28 mouse cellular contexts compared by ENCODE assay signal in genomic region chr13:59609885-59610284, GRCm38 (mm10). TPM values are rescaled to one million over a fixed set of nuclear protein-coding genes. Genes with fewer than 3 reads are reported as not detected.
DNase-seq lines count a peak whose midpoint lies in the region; ATAC-seq and TF ChIP-seq lines count a peak whose summit lies in the region.
"Had no signal": no experiment of that assay in that cellular context is flagged by ENCODE, and none has a peak within 500 bp of the region (broad histone marks: within the 10 kb centered on the region; RNA-seq: fewer than 3 reads in every experiment).

No protein-coding gene starts in this region.

- H3K4me3 ChIP-seq in heart, adult 2 months, result no peak overlapping the region
- H3K4me3 ChIP-seq in heart, embryonic 13.5 days, result no peak overlapping the region
- no peak overlapping the region for H3K4me3 ChIP-seq in heart, embryonic 16.5 days (ENCODE audit: low read length)
- H3K4me3 ChIP-seq in ES-E14 (ENCODE audit: insufficient read depth in 1 of 2, low read depth in 1 of 2, low read length in 2 of 2, poor library complexity in 1 of 2, severe bottlenecking in 1 of 2), result no peak overlapping the region
- H3K4me3 ChIP-seq: embryonic facial prominence, embryonic 12.5 days; embryonic facial prominence, embryonic 15.5 days; gastrocnemius, adult 2 months; hindbrain, embryonic 13.5 days; intestine, embryonic 15.5 days; kidney, embryonic 15.5 days had no signal

- intact Hi-C loops in heart, adult 2 months (cut with DNase I), result no loop called here
- intact Hi-C loops in heart, postnatal 10 days (cut with DNase I), result no loop called here

- H3K79me2 ChIP-seq in heart, adult 2 months (replicated peaks; ENCODE audit: control insufficient read depth, insufficient read depth, low read length), result no peaks in the 10 kb centered on the region; the same call in 1 of the 2 replicates

- in situ Hi-C loops in ES-E14 (cut with MboI; ENCODE audit: low sequenced_read_pairs in 2 of 2, unreplicated experiment in 2 of 2), result no loop called here

- H3K9ac ChIP-seq in heart, adult 2 months (ENCODE audit: low read depth, low read length), result no peak overlapping the region
- H3K9ac ChIP-seq in heart, embryonic 13.5 days, result no peak overlapping the region
- no peak overlapping the region for H3K9ac ChIP-seq in heart, embryonic 16.5 days (ENCODE audit: low read length)
- H3K9ac ChIP-seq in ES-E14 (ENCODE audit: insufficient read depth, low read depth, low read length, poor library complexity, severe bottlenecking), result no peak overlapping the region
- H3K9ac ChIP-seq: embryonic facial prominence, embryonic 12.5 days; embryonic facial prominence, embryonic 15.5 days; forebrain, postnatal 0 days; hindbrain, embryonic 13.5 days; intestine, embryonic 15.5 days; kidney, embryonic 15.5 days had no signal

- no peaks in the 10 kb centered on the region for H3K27me3 ChIP-seq in heart, adult 2 months (ENCODE audit: control insufficient read depth, insufficient read depth, low read length)
- no peaks in the 10 kb centered on the region for H3K27me3 ChIP-seq in heart, embryonic 13.5 days (replicated peaks)
- no peaks in the 10 kb centered on the region for H3K27me3 ChIP-seq in heart, embryonic 16.5 days (ENCODE audit: control insufficient read depth, insufficient read depth, low read length)
- H3K27me3 ChIP-seq: embryonic facial prominence, embryonic 12.5 days; embryonic facial prominence, embryonic 15.5 days; hindbrain, embryonic 13.5 days; intestine, embryonic 15.5 days; kidney, embryonic 15.5 days; Patski had no signal

- H3K4me1 ChIP-seq in heart, adult 2 months (ENCODE audit: control insufficient read depth, insufficient read depth, low read length), result peaks cover 2% of the 10 kb centered on the region; the same call in 1 of the 2 replicates
- H3K4me1 ChIP-seq in heart, embryonic 13.5 days, result peaks cover 15% of the 10 kb centered on the region
- peaks cover 7% of the 10 kb centered on the region; the same call in 1 of the 2 replicates for H3K4me1 ChIP-seq in heart, embryonic 16.5 days (ENCODE audit: control insufficient read depth, insufficient read depth, low read length)
- H3K4me1 ChIP-seq in ES-E14 (ENCODE audit: control insufficient read depth in 2 of 2, insufficient read depth in 2 of 2, low read length in 2 of 2, poor library complexity in 1 of 2), result peaks cover 0 to 8% of the 10 kb centered on the region in 2 experiments; a peak in 1 of 4 replicates
- H3K4me1 ChIP-seq: embryonic facial prominence, embryonic 12.5 days; embryonic facial prominence, embryonic 15.5 days; hindbrain, embryonic 13.5 days; intestine, embryonic 15.5 days; kidney, embryonic 15.5 days had no signal

- no peak for TF ChIP-seq POLR2A in heart, adult 2 months (IDR thresholded peaks at IDR 0.05; ENCODE audit: insufficient read depth, low read depth, low read length)

- no peak for TF ChIP-seq CTCF in heart, adult 2 months (IDR thresholded peaks at IDR 0.05)

- TF ChIP-seq EP300 in heart, adult 2 months (IDR thresholded peaks at IDR 0.05; ENCODE audit: insufficient read depth, low read depth, low read length), result no peak

- H3K4me2 ChIP-seq in heart, embryonic 13.5 days, result no peak overlapping the region
- no peak overlapping the region for H3K4me2 ChIP-seq in heart, embryonic 16.5 days (ENCODE audit: low read depth, low read length)
- H3K4me2 ChIP-seq: embryonic facial prominence, embryonic 12.5 days; embryonic facial prominence, embryonic 15.5 days; hindbrain, embryonic 13.5 days; intestine, embryonic 15.5 days; kidney, embryonic 15.5 days had no signal

- DNase-seq in heart, adult 2 months, result no peak
- DNase-seq in heart, postnatal 4 days, result no peak
- no peak for DNase-seq in heart, postnatal 10 days
- no peak for DNase-seq in heart, adult 8-10 months (ENCODE audit: low spot score)
- no peak for DNase-seq in ES-E14 (ENCODE audit: low read depth, low spot score)
- DNase-seq in natural killer cell, adult 2 months (ENCODE audit: low spot score in 2 of 2), result no peak
- DNase-seq: adrenal gland, postnatal 10 days; adrenal gland, postnatal 36 days; B cell, adult 2 months; cerebellum, adult 2 months; cerebellum, adult 9-11 months; cerebellum, postnatal 25 days; forebrain, postnatal 0 days; gastrocnemius, adult 2 months; gastrocnemius, postnatal 14 days; kidney, adult 11 months; kidney, adult 8-10 months; kidney, postnatal 10 days had no signal

- WGBS in heart, adult 2 months, result 86% methylated on average over 4 of the region's 4 CpGs
- WGBS in heart, embryonic 13.5 days, result 86% methylated on average over 4 of the region's 4 CpGs
- 79% methylated on average over 4 of the region's 4 CpGs for WGBS in heart, embryonic 16.5 days

- peak overlapping the region; percentile 79 for H3K27ac ChIP-seq in heart, adult 2 months
- peak overlapping the region; percentile 88 for H3K27ac ChIP-seq in heart, embryonic 13.5 days (replicated peaks)
- H3K27ac ChIP-seq in heart, embryonic 16.5 days (ENCODE audit: low read length), result peak overlapping the region; percentile 93
- H3K27ac ChIP-seq in ES-E14 (ENCODE audit: insufficient read depth, low read depth, low read length, poor library complexity, severe bottlenecking), result no peak overlapping the region
- H3K27ac ChIP-seq: embryonic facial prominence, embryonic 12.5 days; embryonic facial prominence, embryonic 15.5 days; gastrocnemius, adult 2 months; hindbrain, embryonic 13.5 days; intestine, embryonic 15.5 days; kidney, embryonic 15.5 days had no signal

- H3K9me3 ChIP-seq in heart, embryonic 13.5 days, result no peaks in the 10 kb centered on the region
- no peaks in the 10 kb centered on the region for H3K9me3 ChIP-seq in heart, embryonic 16.5 days (replicated peaks; ENCODE audit: control insufficient read depth, low read length)
- H3K9me3 ChIP-seq in ES-E14 (ENCODE audit: control insufficient read depth, insufficient read depth, low read depth, low read length), result no peaks in the 10 kb centered on the region
- H3K9me3 ChIP-seq: embryonic facial prominence, embryonic 12.5 days; embryonic facial prominence, embryonic 15.5 days; hindbrain, embryonic 13.5 days; intestine, embryonic 15.5 days; kidney, embryonic 15.5 days had no signal

- ATAC-seq in heart, embryonic 13.5 days (ENCODE audit: extremely low read depth, insufficient number of reproducible peaks, low FRiP score, low TSS enrichment), result no peak
- no peak for ATAC-seq in heart, embryonic 16.5 days (replicated peaks; ENCODE audit: extremely low read depth, insufficient read depth, low FRiP score)
- ATAC-seq: forebrain, embryonic 14.5 days; forebrain, postnatal 0 days; hindbrain, embryonic 16.5 days; intestine, embryonic 15.5 days; Patski had no signal

- H3K36me3 ChIP-seq in heart, adult 2 months (ENCODE audit: control insufficient read depth, insufficient read depth, low read length), result peaks cover 7% of the 10 kb centered on the region
- H3K36me3 ChIP-seq in heart, embryonic 13.5 days, result peaks cover 93% of the 10 kb centered on the region
- H3K36me3 ChIP-seq in heart, embryonic 16.5 days (ENCODE audit: control insufficient read depth, insufficient read depth), result peaks cover 39% of the 10 kb centered on the region
- H3K36me3 ChIP-seq in ES-E14 (ENCODE audit: control insufficient read depth, insufficient read depth, low read length, poor library complexity, severe bottlenecking), result peaks cover 25% of the 10 kb centered on the region

TF ChIP-seq in ES-E14, 5 proteins besides CTCF, POLR2A, EP300 and RAD21:
- TF ChIP-seq MAFK (IDR thresholded peaks at IDR 0.05; ENCODE audit: insufficient read depth, low read depth, low read length) (peak; percentile 93), ZNF384 (IDR thresholded peaks at IDR 0.05; ENCODE audit: low read depth, low read length) (no peak), ZC3H11A (IDR thresholded peaks at IDR 0.05; ENCODE audit: borderline replicate concordance, low read depth, low read length) (no peak), HCFC1 (IDR thresholded peaks at IDR 0.05; ENCODE audit: borderline replicate concordance, insufficient read depth, low read length) (no peak), CHD2 (IDR thresholded peaks at IDR 0.05; ENCODE audit: low read depth, low read length) (no peak)

RNA-seq across cellular contexts. Expression of gene Naa35, which starts 24.8 kb away (rescaled TPM):
- 100 to 1,000 TPM in 1 of 2 experiments, 10 to 100 TPM in 1; 79.9 to 106 TPM for total RNA-seq in heart, adult 2 months (2021)
- polyA plus RNA-seq in heart, adult 2 months (2012; rRNA removed), result 28.0 and 67.3 TPM in 2 replicates
- total RNA-seq in heart, postnatal 4 days (2021), result 10 to 100 TPM; 81.9 to 98.9 TPM
- polyA plus RNA-seq in heart, embryonic 13.5 days (2015; fragmentation: Nextera tagmentation; extraction: Ambion mirVana), result 68.5 and 74.1 TPM in 2 replicates
- total RNA-seq in heart, postnatal 10 days (2021), result 100 to 1,000 TPM in 1 of 2 experiments, 10 to 100 TPM in 1; 96.1 to 112 TPM
- polyA plus RNA-seq in heart, embryonic 16.5 days (2015; fragmentation: Nextera tagmentation; extraction: Ambion mirVana), result 77.0 and 84.4 TPM in 2 replicates
- 10 to 100 TPM; 77.4 to 98.8 (median 91.4) TPM for total RNA-seq in heart, adult 8-10 months (2022)
- total RNA-seq in ES-E14 (2012; rRNA removed), result 75.4 and 79.1 TPM in 2 replicates

RNA-seq across cellular contexts. Expression of gene Agtpbp1, which starts 24.9 kb away (rescaled TPM):
- total RNA-seq in heart, adult 2 months (2021), result 100 to 1,000 TPM; 151 to 173 TPM
- polyA plus RNA-seq in heart, adult 2 months (2012; rRNA removed), result 27.9 and 62.9 TPM in 2 replicates
- 10 to 100 TPM; 38.2 to 38.7 TPM for total RNA-seq in heart, postnatal 4 days (2021)
- 9.2 and 9.4 TPM in 2 replicates for polyA plus RNA-seq in heart, embryonic 13.5 days (2015; fragmentation: Nextera tagmentation; extraction: Ambion mirVana)
- total RNA-seq in heart, postnatal 10 days (2021), result 10 to 100 TPM; 47.7 to 56.3 TPM
- 12.1 and 12.5 TPM in 2 replicates for polyA plus RNA-seq in heart, embryonic 16.5 days (2015; fragmentation: Nextera tagmentation; extraction: Ambion mirVana)
- 100 to 1,000 TPM; 109 to 172 (median 146) TPM for total RNA-seq in heart, adult 8-10 months (2022)
- 25.0 and 32.1 TPM in 2 replicates for total RNA-seq in ES-E14 (2012; rRNA removed)
